Mouse (Mus musculus): Measurements from ENCODE around the gene Spem2. TPM values are rescaled to one million over a fixed set of nuclear protein-coding genes. Genes with fewer than 3 reads are reported as not detected.

Gene Spem2
- total RNA-seq, 2 experiments from 2014 or later, result not detected

DNA sequence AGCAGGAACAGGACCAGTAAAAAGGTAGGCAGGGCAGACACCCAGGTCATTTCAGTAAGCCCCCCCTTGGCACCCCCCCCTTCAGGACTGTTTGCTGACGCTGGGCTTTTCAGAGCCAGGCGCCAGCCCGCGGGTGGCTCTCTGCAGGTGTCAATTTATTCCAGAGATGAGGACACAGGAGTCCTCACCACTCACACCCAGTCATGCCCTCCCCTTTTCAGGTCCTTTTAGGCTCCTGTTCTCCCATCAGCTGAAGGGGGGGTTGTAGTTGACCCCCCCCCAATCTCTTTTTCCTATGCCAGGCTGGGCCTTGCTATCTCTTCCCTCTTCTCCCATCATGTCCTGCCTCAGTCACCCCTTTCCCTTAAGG lies 17.7 kb upstream of the Spem2 start:
- no peak for DNase-seq (ENCODE audit: low spot score in 2 of 2)

DNA sequence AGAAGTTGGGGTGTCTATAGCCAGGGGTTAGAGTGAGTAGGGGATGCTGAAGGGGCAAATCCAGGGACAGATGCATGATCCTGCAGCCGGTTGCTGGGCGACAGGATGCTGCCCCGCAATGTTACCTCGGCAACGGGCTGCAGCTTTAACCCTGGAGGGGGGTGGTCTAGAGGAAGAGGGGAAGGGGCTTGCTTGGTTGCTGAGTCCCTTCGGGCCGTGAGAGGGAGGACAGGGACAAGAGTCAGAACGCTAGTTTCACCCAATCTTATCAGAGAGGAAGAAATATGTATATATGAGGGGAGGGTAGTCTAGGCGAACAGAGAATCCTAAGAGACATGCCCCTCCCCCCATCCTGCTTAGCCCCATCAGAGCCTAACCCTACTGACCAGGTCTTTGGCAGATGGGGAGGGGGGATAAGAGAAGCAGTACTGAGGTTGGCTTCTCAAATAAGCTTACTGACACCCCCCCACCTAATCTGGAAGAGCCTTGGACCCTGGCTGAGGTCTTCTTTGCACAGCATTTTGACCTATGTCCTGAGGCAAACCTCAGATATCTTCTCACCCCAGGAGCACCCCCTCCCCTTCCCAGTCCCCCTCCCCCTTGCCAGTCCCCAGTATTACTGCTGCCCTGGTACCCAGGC lies 17.2 kb upstream of the Spem2 start:
- no peak for DNase-seq (ENCODE audit: low spot score in 2 of 2)

DNA sequence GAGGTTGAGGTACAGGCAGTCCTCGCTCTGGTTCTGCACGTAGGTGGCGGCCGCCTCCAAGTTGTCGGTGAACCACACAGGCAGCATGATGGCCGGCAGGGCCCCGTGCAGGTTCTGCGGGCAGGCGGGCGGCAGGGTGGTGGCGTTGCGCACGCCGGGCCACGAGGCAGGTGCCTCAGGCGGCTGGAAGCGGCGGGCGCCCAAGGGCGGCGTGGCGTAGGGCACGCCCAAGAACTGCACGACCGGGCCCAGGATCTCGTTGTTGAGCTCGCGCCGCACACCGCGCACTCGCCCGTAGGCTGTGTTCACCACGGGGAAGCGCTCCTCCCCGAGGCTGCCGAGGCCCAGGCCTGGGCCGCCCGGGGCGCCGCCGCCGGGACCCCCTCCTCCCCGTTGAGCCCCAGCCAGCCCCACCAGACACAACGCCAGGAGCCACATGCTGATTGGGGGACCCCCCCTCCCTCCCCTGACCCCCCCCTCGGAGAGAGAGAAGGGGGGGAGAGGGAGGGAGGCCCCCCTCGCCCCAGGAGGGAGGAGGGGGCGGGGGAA lies 15.8 kb upstream of the Spem2 start:
- no peak for DNase-seq (ENCODE audit: low spot score in 2 of 2)

GRCm38 (mm10) chr11:69833554-69833953 lies 15.3 kb upstream of the Spem2 start:
- DNase-seq (ENCODE audit: low spot score in 2 of 2), result no peak

- no peak for DNase-seq (ENCODE audit: low spot score in 2 of 2)
These were observed 10.6 kb upstream of the Spem2 start for GRCm38 (mm10) chr11:69828832-69829231.

DNA sequence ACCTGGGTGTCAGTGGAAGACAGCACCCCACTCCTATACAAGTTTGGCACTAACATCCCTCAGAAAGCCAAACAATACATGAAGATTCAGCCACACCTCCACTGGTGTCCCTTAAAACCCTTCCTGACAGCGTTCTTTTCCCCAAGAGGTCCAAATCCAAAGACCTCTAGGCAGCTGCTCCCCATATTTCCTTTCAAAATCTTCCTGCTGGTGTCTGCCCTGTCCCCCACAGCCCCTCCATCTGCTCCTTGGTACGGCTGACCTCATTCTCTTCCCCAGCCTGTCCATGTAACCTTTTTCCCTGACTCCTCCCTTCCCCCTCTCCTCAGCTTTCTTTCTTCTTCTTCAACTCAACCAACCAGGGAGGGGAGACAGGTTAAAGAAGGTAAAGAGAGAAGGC lies 5.2 kb upstream of the Spem2 start:
- DNase-seq (ENCODE audit: low spot score in 2 of 2), result no peak

DNA sequence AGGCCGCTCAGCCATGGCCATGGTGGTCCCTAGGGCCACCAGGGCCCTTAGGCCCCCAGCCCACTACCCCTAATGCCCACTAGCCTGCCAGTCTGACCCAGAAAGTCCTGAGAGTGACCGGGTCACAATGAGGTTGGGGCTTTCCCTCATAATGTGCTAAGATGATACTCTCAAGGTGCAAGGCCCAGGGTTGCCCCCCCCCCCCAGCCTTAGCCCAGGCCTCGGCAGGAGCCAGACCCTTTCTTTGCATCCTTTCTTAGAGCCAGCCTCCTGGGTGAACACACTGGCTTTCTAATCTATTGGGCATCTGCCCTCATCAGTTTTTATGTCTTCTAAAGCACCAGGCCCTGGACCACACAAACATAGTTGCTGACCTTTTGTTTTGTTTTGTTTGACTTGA lies 3.8 kb upstream of the Spem2 start, which contains the start of gene Spem1:
Spem1 (minus strand) TSS at position 101 of the 400 bp plus-strand sequence.
- no peak for DNase-seq (ENCODE audit: low spot score in 2 of 2)

- no peak for DNase-seq (ENCODE audit: low spot score in 2 of 2)
These were observed 606 bp upstream of the Spem2 start for GRCm38 (mm10) chr11:69818871-69819270.

- no peak for DNase-seq (ENCODE audit: low spot score in 2 of 2)
These were observed 1.7 kb downstream of the Spem2 start for GRCm38 (mm10) chr11:69816520-69816919.

DNA sequence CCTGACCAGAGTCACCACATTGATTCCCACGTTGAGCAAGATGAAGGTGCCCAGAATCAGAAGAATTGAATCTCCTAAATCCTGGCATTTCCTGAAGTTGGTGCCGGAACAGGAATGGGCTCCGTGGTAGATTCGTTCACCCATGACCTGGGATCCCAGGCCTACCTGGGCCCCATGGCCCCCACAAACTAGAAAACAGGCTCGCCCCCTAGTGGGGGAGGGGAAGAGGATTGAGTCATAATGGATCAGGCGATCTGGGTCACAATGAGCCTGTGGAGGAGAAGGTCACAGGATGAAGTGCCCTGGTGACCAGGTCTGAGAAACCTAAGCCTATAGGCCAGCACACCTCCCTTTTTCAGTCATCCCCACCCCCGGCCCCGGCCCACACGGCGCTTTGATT lies 3.1 kb downstream of the Spem2 start, which contains the start of gene Gm39566:
Gm39566 (minus strand) TSS at position 144 of the 400 bp plus-strand sequence.
- no peak for DNase-seq (ENCODE audit: low spot score in 2 of 2)

- DNase-seq (ENCODE audit: low spot score in 2 of 2), result no peak
These were observed 8.0 kb downstream of the Spem2 start for GRCm38 (mm10) chr11:69810280-69810679.

GRCm38 (mm10) chr11:69807641-69808040 lies 10.6 kb downstream of the Spem2 start:
- no peak for DNase-seq (ENCODE audit: low spot score in 2 of 2)

DNA sequence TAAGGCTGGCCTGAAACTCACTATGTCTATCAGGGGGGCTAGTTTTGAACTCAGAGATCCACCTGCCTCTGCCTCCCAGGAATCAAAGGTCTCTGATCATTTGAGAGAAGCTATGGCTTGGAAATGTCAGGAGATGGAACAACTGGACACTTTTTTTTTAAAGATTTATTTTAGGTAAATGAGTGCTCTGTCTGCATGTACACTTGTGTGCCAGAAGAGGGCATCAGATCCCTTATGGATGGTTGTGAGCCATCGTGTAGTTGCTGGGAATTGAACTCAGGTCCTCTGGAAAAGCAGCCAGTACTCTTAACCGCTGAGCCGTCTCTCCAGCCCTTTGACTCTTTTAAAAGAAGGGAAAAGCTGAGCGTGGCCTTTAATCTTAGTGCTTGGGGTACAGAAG lies 11.9 kb downstream of the Spem2 start:
- DNase-seq (ENCODE audit: low spot score in 2 of 2), result no peak

GRCm38 (mm10) chr11:69804972-69805909 lies 13.0 kb downstream of the Spem2 start, which contains the start of gene Tmem102:
Gene Tmem102 (minus strand): TSS chr11:69805624.
- no peak for DNase-seq (ENCODE audit: low spot score in 2 of 2)

- no peak for DNase-seq (ENCODE audit: low spot score in 2 of 2)
These were observed 13.7 kb downstream of the Spem2 start for GRCm38 (mm10) chr11:69804652-69804940.

- peak; percentile 52 to 53 for DNase-seq (ENCODE audit: low spot score in 2 of 2)
These were observed 14.2 kb downstream of the Spem2 start for GRCm38 (mm10) chr11:69803786-69804651.

GRCm38 (mm10) chr11:69803328-69803727 lies 14.9 kb downstream of the Spem2 start:
- no peak for DNase-seq (ENCODE audit: low spot score in 2 of 2)

DNA sequence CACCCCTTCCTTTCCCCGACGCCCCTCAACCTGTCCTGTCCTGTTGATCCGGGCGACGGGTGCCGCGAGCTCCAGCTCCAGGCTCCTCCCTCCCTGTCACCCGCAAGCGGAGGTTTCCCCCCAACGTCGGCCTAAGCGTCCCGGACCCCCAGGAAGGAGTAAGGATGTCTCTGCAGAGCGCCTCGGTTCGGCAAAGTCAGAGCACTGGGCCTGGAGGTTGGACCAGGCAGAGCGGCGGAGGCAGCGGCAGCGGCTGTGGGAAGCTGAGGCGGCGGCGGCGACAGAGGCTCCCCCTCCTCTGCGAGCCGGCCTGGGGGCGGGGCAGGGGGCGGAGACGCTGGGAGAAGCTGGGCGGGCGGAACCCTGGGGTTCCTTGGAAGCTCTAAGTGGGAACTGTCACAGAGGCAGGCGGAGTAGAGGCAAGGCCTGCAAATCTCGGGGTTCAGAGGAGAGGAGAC lies 15.6 kb downstream of the Spem2 start:
- DNase-seq (ENCODE audit: low spot score in 2 of 2), result peak; percentile 64

- DNase-seq (ENCODE audit: low spot score in 2 of 2), result no peak
These were observed 16.8 kb downstream of the Spem2 start, which contains the start of gene Fgf11 for GRCm38 (mm10) chr11:69801379-69801977. Gene Fgf11 (minus strand): TSS chr11:69801857.

DNA sequence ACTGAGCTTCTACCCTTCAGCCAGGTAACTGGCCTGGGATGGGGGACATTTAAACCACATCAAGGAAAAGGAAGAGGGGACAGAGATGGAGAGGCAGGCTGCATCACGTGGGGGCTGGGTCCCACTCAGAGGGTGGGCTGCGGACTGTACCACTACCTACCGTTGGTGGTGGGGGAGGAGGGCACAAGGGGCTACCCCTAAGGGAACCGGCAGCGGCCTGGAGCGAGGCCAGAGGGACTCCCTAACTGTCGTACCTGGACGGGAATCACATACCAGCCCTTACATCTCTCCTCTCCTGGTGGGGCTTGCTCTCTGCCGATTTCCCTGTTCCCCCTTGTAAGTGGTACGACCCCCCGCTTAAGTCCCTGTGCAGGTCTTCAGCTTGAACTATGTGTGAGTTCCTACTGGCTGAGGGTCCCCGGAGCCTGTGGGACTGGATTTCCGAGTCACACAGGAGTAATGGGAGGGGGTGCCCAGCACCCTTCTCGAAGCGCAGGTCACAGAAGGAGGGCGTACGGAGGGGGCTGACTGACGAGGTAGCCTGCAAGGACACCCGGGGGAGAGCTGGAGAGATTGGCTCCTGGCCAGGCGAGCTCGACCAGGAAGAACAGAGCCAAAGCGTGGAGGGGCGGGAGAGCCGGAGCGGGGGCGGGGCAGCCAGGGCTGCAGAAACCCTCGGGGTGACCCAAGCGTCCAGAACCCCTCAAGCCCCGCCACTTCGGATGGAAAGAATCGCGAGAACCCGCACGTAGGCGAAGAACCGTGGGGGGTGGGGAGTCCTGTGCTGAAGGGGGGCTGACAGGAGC lies 17.7 kb downstream of the Spem2 start:
- no peak for DNase-seq (ENCODE audit: low spot score in 2 of 2)
